Mouse (Mus musculus): Measurements from ENCODE around the gene Serpina3n. TPM values are rescaled to one million over a fixed set of nuclear protein-coding genes. Genes with fewer than 3 reads are reported as not detected.

The Serpina3n gene
- polyA plus RNA-seq, 1 experiment from 2014 or later, result not detected

DNA sequence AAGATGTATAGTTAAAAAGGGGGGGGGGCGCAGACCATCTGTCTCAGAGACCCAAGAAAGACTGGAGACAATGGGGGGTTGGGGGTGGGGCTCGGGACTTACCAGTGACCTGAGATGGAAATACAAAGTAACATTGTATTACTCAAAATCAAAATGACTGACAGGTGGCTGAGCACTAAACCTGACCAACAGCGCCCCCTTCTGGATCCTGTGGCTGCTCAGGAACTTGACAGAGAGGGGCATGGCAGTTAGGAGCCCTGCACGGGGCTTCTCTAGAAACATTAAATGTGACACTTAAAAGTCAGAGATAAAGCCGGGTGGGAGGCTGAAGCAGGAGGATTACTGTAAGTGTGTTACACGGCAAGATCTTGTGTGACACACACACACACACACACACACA lies 52.8 kb downstream of the Serpina3n start:
- Histone ChIP-seq H3K36me3 (ENCODE audit: inconsistent target) (no peaks in the 10 kb centered on the region), H3K4me3 (ENCODE audit: inconsistent target) (no peak overlapping the region), H3K79me2 (ENCODE audit: inconsistent target) (no peaks in the 10 kb centered on the region), H3K27ac (no peak overlapping the region)
- WGBS (ENCODE audit: missing documents), result 58% methylated on average over 5 of the region's 6 CpGs

DNA sequence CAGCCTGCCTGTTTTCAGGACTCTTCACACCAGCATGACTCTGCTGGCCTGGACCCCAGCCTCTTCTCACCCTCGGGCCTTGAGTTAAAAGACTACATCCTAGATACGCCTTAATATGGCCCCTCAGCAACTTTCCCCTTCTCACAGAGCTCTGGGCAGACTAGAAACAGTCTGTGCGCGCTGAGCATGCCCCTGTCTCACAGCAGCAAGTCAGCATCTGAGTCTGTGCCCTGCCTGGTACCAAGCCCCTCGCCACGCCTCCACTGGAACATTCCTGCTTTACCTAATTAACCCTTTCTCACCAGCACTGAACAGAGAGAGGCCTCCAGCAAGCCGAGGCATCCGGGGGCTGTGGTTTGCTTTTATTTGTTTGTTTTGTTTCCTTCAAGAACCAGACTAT lies 54.8 kb downstream of the Serpina3n start:
- 54% methylated on average over 8 of the region's 8 CpGs for WGBS (ENCODE audit: missing documents)
- Histone ChIP-seq H3K36me3 (ENCODE audit: inconsistent target) (no peaks in the 10 kb centered on the region), H3K27ac (no peak overlapping the region), H3K79me2 (ENCODE audit: inconsistent target) (no peaks in the 10 kb centered on the region), H3K4me3 (ENCODE audit: inconsistent target) (no peak overlapping the region)

Other genes with a start within 250 kb of the Serpina3n start
- 0.31 to 2.0 TPM (median 0.44 TPM) in 3 replicates for gene Serpina3f, start 192.2 kb upstream of the Serpina3n start, polyA plus RNA-seq (2018)
- 1.4 to 6.2 TPM (median 1.5 TPM) in 3 replicates for gene Serpina3g, start 170.5 kb upstream of the Serpina3n start, polyA plus RNA-seq (2018)
- gene Serpina3i, start 143.6 kb upstream of the Serpina3n start, polyA plus RNA-seq (2018), result not detected in 3 replicates
- gene Serpina3j, start 92.2 kb upstream of the Serpina3n start, polyA plus RNA-seq (2018), result not detected in 3 replicates
- gene Serpina3k, start 68.2 kb upstream of the Serpina3n start, polyA plus RNA-seq (2018), result not detected in 3 replicates
- not detected in 3 replicates for gene Serpina3m, start 68.2 kb upstream of the Serpina3n start, polyA plus RNA-seq (2018)
- not detected in 3 replicates for gene Gsc, start 66.6 kb downstream of the Serpina3n start, polyA plus RNA-seq (2018)

Data from macrophage (primary cell).